Mouse (Mus musculus) ES-Bruce4 (cell line): ENCODE measurements around the gene Galnt9. TPM values are rescaled to one million over a fixed set of nuclear protein-coding genes. Genes with fewer than 3 reads are reported as not detected.

Source experiments
- H3K27ac ChIP-seq: 2 replicates; pipeline ENCODE4 v1.5.1; 2012; ENCODE audit warnings: low read length, inconsistent platforms; ENCODE audit not compliant: insufficient read depth
- H3K27me3 ChIP-seq: 2 replicates; pipeline ENCODE4 v1.6.1; 2012; ENCODE audit warnings: mild to moderate bottlenecking, low read length, inconsistent platforms; ENCODE audit not compliant: control insufficient read depth, poor library complexity, insufficient read depth, severe bottlenecking
- H3K36me3 ChIP-seq: 2 replicates; pipeline ENCODE4 v1.6.1; 2012; ENCODE audit warnings: inconsistent platforms, mild to moderate bottlenecking, low read length, moderate library complexity; ENCODE audit not compliant: control insufficient read depth, poor library complexity, insufficient read depth, severe bottlenecking
- H3K4me1 ChIP-seq: one replicate; pipeline ENCODE4 v1.8.1; 2011; ENCODE audit warnings: low read length; ENCODE audit not compliant: control insufficient read depth, insufficient read depth
- H3K4me3 ChIP-seq: 2 replicates; pipeline ENCODE4 v1.5.1; 2011; ENCODE audit warnings: low read depth, mild to moderate bottlenecking, low read length
- H3K9ac ChIP-seq: 2 replicates; pipeline ENCODE4 v1.6.1; 2012; ENCODE audit warnings: low read depth, mild to moderate bottlenecking, inconsistent platforms; ENCODE audit not compliant: poor library complexity, severe bottlenecking
- H3K9me3 ChIP-seq: replicated peaks from 2 replicates; pipeline ENCODE4 v1.6.1; 2012; ENCODE audit warnings: mild to moderate bottlenecking, low read length, inconsistent platforms; ENCODE audit not compliant: control insufficient read depth, poor library complexity, insufficient read depth, severe bottlenecking
- CTCF ChIP-seq: IDR thresholded peaks from one replicate; pipeline ENCODE4 v1.8.1; 2011; ENCODE audit warnings: low read depth, low read length
- EP300 ChIP-seq: IDR thresholded peaks from 2 replicates; pipeline ENCODE4 v1.6.1; 2011; ENCODE audit warnings: low read depth, low read length; ENCODE audit not compliant: insufficient read depth
- POLR2A ChIP-seq: IDR thresholded peaks from one replicate; pipeline ENCODE4 v1.8.1; 2011; ENCODE audit warnings: low read length; ENCODE audit not compliant: insufficient read depth
- polyA plus RNA-seq: library from polyadenylated mRNA; stranded (reverse); fragments of >200 nt; gene quantifications from 2 replicates; pipeline ENCODE4 v1.2.4, GENCODE M21; 2011; ENCODE audit warnings: low read depth; ENCODE audit not compliant: missing spikeins, insufficient read depth, insufficient read length

The Galnt9 gene
- polyA plus RNA-seq, result 0.69 and 1.1 TPM in 2 replicates

GRCm38 (mm10) chr5:110543951-110544690, at the start of gene Galnt9:
TSS of gene Galnt9 (plus strand) at chr5:110544355.
- Histone ChIP-seq H3K27me3 (no peaks in the 10 kb centered on the region), H3K27ac (no peak within 1 kb of the TSS), H3K4me3 (peak within 1 kb of the TSS; percentile 85), H3K9me3 (no peaks in the 10 kb centered on the region), H3K4me1 (peaks cover 3% of the 10 kb centered on the region), H3K36me3 (no peaks in the 10 kb centered on the region), H3K9ac (peak within 1 kb of the TSS; percentile 61)
- TF ChIP-seq POLR2A (no peak), EP300 (no peak), CTCF (no peak)

GRCm38 (mm10) chr5:110494396-110494795, 49.8 kb upstream of the Galnt9 start:
- Histone ChIP-seq H3K9ac (no peak overlapping the region), H3K4me3 (no peak overlapping the region), H3K9me3 (no peaks in the 10 kb centered on the region), H3K4me1 (no peaks in the 10 kb centered on the region), H3K36me3 (no peaks in the 10 kb centered on the region), H3K27me3 (no peaks in the 10 kb centered on the region), H3K27ac (no peak overlapping the region)
- TF ChIP-seq POLR2A (no peak), EP300 (no peak), CTCF (no peak)

GRCm38 (mm10) chr5:110495051-110495450, 49.1 kb upstream of the Galnt9 start:
- H3K9ac ChIP-seq, result no peak overlapping the region
- TF ChIP-seq EP300, result no peak
- no peak for TF ChIP-seq CTCF
- TF ChIP-seq POLR2A, result no peak
- no peaks in the 10 kb centered on the region for H3K9me3 ChIP-seq
- H3K27ac ChIP-seq, result no peak overlapping the region
- no peaks in the 10 kb centered on the region for H3K27me3 ChIP-seq
- no peaks in the 10 kb centered on the region for H3K36me3 ChIP-seq
- H3K4me3 ChIP-seq, result no peak overlapping the region
- no peaks in the 10 kb centered on the region for H3K4me1 ChIP-seq

DNA sequence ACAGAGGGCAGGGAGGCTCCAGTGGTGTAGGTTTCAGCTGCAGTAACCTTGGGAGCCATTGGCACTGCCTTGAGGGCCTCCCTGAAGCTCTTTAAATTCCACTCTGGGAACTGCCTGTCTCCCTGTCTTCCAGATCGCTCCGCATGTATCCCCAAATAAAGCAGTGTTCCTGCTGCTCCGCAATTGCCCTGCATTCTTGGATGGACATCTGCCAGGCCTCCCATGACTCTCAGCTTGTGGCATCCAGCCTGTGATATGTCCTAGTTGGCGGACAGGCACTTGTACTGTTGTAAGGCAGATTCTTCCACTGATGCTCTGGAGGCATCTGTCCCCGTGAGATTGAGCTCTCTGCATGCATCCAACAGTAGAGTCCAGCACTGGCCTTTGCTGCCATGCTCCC, 46.6 kb upstream of the Galnt9 start:
- H3K9me3 ChIP-seq, result no peaks in the 10 kb centered on the region
- H3K36me3 ChIP-seq, result no peaks in the 10 kb centered on the region
- H3K4me3 ChIP-seq, result no peak overlapping the region
- H3K9ac ChIP-seq, result no peak overlapping the region
- H3K4me1 ChIP-seq, result no peaks in the 10 kb centered on the region
- no peaks in the 10 kb centered on the region for H3K27me3 ChIP-seq
- TF ChIP-seq EP300, result no peak
- TF ChIP-seq POLR2A, result no peak
- TF ChIP-seq CTCF, result no peak
- no peak overlapping the region for H3K27ac ChIP-seq

- Histone ChIP-seq H3K27me3 (no peaks in the 10 kb centered on the region), H3K9me3 (no peaks in the 10 kb centered on the region), H3K4me3 (no peak overlapping the region), H3K27ac (no peak overlapping the region), H3K36me3 (no peaks in the 10 kb centered on the region), H3K4me1 (no peaks in the 10 kb centered on the region), H3K9ac (no peak overlapping the region)
- no peak for TF ChIP-seq EP300
- TF ChIP-seq CTCF, result no peak
- no peak for TF ChIP-seq POLR2A
Measured at GRCm38 (mm10) chr5:110498071-110498470, 46.1 kb upstream of the Galnt9 start.

DNA sequence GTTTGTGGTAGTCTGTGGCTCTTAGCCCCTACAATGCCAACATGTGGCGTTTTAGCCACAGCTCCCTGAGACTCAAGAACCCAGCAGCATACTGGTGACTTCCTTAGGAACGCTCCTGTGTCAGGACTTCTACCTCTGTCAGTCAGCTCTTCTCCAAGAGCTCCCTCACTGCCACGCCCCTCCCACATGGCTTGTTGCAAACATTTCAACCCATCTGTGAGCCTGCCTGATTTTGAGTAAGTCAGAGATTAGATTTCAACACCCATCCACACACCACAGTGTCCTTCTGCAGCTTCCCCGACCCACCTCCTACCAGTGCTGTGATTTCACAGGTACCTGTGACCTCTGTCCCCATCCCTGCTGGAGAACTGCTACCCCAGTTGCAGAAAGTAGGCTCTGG, 43.9 kb upstream of the Galnt9 start:
- no peak overlapping the region for H3K27ac ChIP-seq

More for the DNA sequence above, 43.9 kb upstream of the Galnt9 start:
- no peaks in the 10 kb centered on the region for H3K36me3 ChIP-seq
- H3K27me3 ChIP-seq, result no peaks in the 10 kb centered on the region
- H3K9ac ChIP-seq, result no peak overlapping the region
- TF ChIP-seq POLR2A, result no peak
- H3K4me3 ChIP-seq, result no peak overlapping the region
- H3K9me3 ChIP-seq, result no peaks in the 10 kb centered on the region
- no peaks in the 10 kb centered on the region for H3K4me1 ChIP-seq
